Mouse (Mus musculus): Measurements from ENCODE around the gene Fam25c. TPM values are rescaled to one million over a fixed set of nuclear protein-coding genes. Genes with fewer than 3 reads are reported as not detected.
"Not testable (repeated sequence)": the region's sequence is repeated elsewhere in the genome, so short reads cannot be mapped to it uniquely, and the experiment has no call there.

The Fam25c gene
- total RNA-seq, 2 experiments from 2014 or later = not detected

DNA sequence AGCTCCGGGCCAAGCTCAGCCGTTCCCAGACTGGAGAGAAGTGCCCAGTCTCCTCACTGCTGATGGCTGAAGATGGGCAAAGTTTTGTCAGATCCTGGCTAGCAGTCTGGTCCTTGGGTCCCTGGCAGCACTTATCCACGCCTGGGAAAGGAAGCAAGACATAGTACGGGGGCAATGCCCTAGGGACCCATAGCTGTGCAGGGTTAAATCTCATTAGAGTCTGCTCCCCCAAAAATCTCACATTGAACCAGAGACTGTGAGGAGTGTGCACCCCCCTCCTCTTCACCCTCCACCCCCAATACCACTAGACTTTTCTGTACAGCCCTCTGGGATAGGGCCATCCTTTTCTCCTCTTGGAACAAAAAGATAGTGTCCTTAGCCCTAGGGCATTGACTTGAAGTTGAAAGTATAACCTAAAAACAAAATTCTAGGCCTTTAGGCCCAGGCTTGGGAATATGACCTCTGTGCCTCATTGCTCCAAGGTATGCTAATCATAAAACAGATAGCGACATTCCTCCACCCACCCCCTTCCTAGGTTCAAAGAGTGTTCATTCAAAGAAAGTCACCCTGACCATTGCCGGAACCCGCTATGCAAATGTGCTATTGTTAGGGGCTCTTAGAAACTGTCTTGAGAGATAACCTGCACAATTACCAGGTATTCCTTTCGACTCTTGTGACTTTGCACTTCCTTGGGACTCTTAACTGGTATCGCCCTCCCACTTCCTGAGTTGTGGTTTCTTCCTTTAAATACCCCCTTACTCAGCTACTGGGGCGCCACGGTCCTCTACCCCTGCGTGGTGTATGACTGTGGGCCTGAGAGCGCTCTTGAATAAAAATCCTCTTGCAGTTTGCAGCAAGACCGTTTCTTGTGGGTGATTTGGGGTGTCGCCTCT is 9.3 kb upstream of the Fam25c start:
- DNase-seq (ENCODE audit: low spot score in 2 of 2) = not testable (repeated sequence)

DNA sequence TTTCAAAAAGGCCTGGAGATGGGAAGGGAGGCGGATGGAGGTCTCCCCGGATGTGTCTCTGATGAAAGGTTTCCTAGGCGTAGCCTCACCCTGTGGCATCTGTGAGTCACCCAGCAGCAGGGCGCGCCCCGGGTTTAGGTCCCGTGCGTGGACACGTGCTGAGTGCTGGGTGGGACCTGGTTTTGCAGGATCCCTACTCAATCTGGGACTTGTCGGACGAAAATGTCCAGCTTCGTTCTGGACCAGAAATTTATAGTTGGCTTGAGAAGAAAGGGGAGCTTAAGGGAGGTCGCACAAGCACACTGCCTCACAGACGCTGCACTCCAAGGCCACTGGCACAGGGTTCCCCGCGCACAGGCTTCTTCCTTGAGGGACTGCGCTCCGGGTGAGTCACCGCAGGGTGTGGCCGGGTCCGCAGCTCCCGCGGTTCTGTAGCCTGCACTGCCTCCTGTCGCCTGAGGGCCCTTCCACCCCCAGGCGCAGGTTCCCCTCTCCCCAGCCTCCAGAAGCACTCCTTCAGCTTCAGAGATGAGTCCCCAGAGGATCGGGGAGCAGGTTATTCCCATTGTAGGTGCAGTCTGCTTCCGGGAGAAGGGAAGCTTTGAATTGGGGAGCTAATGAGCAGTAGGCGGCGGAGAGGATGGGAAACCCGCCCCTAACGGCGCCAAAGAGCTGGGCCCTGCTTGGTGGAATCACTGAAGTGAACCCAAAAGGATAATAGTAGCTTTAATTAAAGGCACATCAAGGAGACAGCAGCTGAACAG is 8.4 kb upstream of the Fam25c start:
- peak; percentile 78 to 87 for DNase-seq (ENCODE audit: low spot score in 2 of 2)

DNA sequence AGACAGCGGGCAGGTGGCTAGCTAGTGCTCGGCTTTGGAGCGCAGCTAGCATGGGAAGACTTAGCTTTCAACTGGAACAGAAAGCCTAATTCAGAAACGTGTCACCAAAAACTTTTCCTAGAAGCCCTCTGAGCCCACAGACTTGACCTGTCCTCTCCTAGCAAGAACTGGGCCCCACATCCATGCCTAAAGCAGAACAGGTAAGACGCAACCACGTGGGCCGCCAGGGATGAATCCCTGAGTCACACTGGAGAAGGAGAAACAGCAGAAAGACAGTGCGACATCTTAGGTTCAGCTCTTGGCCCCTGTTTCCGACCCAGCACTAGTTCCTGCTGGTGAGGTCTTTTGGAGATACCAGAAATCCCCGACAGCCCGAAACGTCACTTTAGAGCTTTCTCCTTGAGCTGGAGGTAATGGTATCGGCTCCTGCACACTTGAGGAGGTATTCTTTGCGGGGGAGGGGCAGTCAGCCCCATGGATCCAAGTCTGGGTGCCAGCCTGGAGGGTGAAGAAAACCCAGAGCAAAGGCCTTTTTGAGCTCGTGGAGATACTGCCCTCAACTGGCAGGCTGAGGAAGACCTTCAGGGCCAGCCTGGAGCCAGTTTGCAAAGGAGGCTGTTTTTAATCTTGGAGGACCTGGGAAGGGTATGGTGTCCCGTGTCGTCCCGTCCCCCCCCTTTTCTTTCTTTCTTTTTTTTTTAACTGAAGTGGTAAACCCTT is 7.7 kb upstream of the Fam25c start:
- DNase-seq (ENCODE audit: low spot score in 2 of 2) = peak; percentile 59 to 65

DNA sequence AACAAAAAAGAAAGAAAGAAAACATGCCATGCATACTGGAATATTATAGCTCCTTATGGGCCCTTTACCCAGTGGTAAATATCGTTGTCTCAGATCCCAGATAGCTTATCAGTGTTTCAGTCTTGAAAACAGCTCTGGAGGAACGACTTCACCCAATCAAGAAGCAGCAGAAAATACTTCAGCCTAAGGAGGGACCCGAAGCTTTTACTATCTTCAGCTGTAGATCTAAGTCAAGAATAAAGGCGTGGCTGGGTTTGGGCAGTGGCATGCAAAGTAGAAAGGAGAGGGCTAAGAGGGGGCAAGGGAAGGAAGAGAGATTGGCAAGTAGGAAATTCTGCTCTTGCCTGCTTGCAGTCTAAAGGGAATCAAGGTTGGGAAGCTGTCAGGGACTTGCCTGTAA is 6.9 kb upstream of the Fam25c start:
- no peak for DNase-seq (ENCODE audit: low spot score in 2 of 2)

GRCm38 (mm10) chr14:34360251-34360650 is 5.0 kb upstream of the Fam25c start:
- no peak for DNase-seq (ENCODE audit: low spot score in 2 of 2)

DNA sequence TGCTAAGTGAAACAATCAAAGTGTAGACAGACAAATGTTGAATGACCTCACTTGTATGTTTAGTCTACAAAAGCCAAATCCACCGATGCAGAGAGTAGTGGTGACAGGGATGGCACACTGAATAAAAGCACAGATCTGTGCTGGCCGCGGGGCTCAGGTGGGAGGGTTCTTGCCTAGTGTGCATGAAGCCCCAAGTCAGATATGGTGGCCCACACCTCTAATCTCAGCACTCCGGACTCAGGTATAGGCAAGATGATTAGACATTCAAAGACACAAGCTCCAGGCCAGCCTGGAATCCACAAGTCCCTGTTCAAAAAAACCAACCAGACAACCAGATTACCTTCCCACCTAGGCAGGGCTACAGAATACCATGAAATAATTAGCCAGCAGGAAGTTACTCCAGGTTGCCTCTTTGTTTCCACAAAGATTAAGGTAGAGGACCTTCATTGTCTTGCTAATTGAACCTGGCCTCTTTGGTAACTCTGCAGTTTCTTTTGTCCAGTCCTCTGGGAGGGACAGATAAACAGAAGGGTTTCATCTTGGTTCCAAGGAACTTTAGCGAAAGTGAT is 4.5 kb upstream of the Fam25c start:
- DNase-seq (ENCODE audit: low spot score in 2 of 2) = no peak

- DNase-seq (ENCODE audit: low spot score in 2 of 2) = no peak
These were observed 2.6 kb upstream of the Fam25c start for GRCm38 (mm10) chr14:34357671-34358455.

DNA sequence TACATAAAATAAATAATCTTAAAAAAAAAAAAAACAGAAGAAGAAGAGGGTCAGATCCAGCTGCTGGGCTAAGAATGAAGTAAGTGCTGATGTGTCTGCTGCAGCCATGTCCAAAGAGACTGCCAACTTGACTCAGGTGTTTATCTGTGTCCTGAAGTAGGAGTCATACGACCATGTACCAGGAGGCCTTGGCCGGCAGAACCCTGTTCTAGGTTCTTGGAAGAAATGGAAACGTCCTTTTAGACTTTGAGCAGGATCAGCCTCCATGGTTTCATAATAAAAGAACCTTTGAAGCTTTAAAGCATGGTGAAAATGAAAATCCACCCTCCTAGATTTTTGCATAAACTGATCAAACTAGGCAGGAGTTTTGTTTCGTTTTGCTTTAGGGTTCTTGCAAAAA is 777 bp downstream of the Fam25c start:
- DNase-seq (ENCODE audit: low spot score in 2 of 2) = no peak

DNA sequence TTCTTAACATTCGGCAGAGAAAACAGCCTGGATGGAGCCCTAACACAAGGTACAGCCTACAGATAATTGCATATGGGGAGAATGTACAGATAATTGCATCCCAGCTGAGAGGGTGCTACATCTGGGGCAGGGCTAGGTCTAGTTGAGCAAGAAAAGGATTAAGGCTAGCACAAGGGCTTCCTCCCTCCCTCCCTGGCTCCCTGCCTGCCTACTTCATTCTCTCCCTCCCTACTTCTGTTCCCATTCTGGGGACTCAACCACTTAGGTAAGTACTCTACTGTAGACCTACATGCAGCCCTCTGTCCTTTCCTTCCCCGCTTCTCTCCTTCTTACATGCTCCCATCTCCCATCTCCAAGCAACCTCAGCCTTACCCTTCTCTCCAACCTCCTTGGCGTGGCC is 1.9 kb downstream of the Fam25c start:
- no peak for DNase-seq (ENCODE audit: low spot score in 2 of 2)

GRCm38 (mm10) chr14:34352523-34352922 is 2.7 kb downstream of the Fam25c start:
- DNase-seq (ENCODE audit: low spot score in 2 of 2) = no peak

GRCm38 (mm10) chr14:34351660-34352059 is 3.6 kb downstream of the Fam25c start:
- no peak for DNase-seq (ENCODE audit: low spot score in 2 of 2)

- no peak for DNase-seq (ENCODE audit: low spot score in 2 of 2)
These were observed 6.2 kb downstream of the Fam25c start for GRCm38 (mm10) chr14:34349007-34349406.

- DNase-seq (ENCODE audit: low spot score in 2 of 2) = no peak
These were observed 6.9 kb downstream of the Fam25c start for GRCm38 (mm10) chr14:34348301-34348700.

GRCm38 (mm10) chr14:34347084-34347483 is 8.1 kb downstream of the Fam25c start:
- no peak for DNase-seq (ENCODE audit: low spot score in 2 of 2)

GRCm38 (mm10) chr14:34345771-34346566 is 9.3 kb downstream of the Fam25c start:
- DNase-seq (ENCODE audit: low spot score in 2 of 2) = no peak

DNA sequence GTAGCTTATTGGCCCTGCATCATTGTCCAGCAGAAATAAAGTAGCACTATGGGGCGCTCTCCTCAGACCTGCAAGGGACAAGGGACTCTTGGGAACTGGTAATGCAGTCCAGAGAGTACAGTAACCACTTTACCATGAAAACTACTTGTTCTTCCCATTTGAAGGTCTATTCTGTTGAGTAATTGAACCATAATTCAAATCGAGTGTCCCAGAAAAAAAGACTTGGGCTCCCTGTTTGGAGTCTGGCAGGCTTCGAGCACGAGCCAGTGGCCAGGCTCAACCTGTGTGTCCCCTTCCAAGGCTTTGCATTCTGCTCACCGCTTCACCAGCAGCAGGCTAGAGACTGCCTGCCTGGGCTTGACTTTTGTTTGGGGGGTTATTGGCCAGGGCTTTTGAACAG is 10.9 kb downstream of the Fam25c start:
- no peak for DNase-seq (ENCODE audit: low spot score in 2 of 2)

GRCm38 (mm10) chr14:34343078-34343477 is 12.2 kb downstream of the Fam25c start:
- DNase-seq (ENCODE audit: low spot score in 2 of 2) = no peak

GRCm38 (mm10) chr14:34341993-34342392 is 13.2 kb downstream of the Fam25c start:
- DNase-seq (ENCODE audit: low spot score in 2 of 2) = no peak

DNA sequence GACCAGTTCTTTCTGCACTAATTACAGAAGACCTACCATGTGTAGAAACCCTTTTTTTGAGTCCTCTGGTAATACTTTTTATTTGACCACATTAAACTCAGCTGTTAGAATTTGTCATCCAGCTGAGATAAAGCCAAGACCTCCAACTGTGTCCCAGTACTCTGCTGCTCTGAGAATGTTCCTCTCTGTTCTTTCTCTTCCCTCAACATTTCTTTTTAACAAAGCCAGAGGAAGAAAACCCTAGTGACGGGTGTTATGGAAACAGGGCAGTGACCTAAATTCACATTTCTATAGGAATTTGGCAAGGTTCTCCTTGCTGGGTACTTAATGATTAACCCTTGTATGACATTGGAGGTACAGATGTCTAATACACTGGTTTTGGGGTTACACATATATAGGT is 15.8 kb downstream of the Fam25c start:
- DNase-seq (ENCODE audit: low spot score in 2 of 2) = no peak

- no peak for DNase-seq (ENCODE audit: low spot score in 2 of 2)
These were observed 22.8 kb downstream of the Fam25c start for GRCm38 (mm10) chr14:34332476-34332875.
